Mouse (Mus musculus): ENCODE results near the gene Hmcn2. TPM values are rescaled to one million over a fixed set of nuclear protein-coding genes. Genes with fewer than 3 reads are reported as not detected.

Hmcn2 gene
- polyA plus RNA-seq, 1 experiment from 2014 or later: 1.2 TPM

Other genes starting within 250 kb of the Hmcn2 start
- 14.2 and 17.7 TPM in 2 replicates for gene Fnbp1, start 172.4 kb upstream of the Hmcn2 start, polyA plus RNA-seq (2015; fragmentation: Nextera tagmentation; extraction: Ambion mirVana)
- gene Gpr107, start 162.1 kb upstream of the Hmcn2 start, polyA plus RNA-seq (2015; fragmentation: Nextera tagmentation; extraction: Ambion mirVana): 32.3 and 33.3 TPM in 2 replicates
- 17.1 and 17.4 TPM in 2 replicates for gene Ncs1, start 68.6 kb upstream of the Hmcn2 start, polyA plus RNA-seq (2015; fragmentation: Nextera tagmentation; extraction: Ambion mirVana)
- gene Ass1, start 155.8 kb downstream of the Hmcn2 start, polyA plus RNA-seq (2015; fragmentation: Nextera tagmentation; extraction: Ambion mirVana): 30.3 and 37.2 TPM in 2 replicates